In the genomic region with DNA sequence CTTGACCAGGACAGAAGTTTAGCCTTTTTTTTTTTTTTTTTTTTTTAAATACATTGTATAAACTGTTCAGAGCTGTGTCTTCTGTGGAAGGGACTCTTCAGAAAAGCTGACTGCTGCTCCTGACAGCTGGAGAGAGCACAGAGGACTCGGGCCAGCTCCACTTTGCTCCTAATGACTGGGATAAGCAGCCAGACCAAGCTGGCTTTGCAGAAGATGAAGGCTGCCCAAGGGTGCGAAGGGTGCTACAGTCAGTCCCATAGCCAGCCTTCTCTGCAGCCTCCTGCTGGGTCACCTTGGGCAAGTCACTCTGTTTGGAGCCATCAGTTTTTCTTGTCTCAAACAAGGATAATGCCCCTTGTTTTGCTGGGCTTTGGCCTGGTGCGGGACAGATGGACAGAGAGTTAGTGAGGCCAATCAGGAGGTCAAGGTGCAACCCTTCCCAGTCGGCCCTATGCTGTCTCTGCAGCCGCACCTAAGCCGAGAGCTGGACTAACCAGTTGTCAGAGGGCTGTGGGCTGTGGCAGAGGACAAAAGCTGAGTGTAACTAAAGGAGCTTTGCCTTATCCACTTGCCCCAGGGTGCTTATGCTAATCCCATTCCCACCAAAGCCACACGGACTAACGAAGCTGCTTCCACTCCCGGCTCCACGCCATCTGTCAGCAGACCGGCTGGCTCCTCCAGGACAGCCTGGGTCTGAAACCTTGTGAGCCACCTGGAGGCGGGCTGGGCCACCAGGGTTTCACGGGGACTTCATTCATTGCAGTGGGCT, we compare ENCODE assay signal across 10 mouse cellular contexts. TPM values are rescaled to one million over a fixed set of nuclear protein-coding genes. Genes with fewer than 3 reads are reported as not detected.
DNase-seq lines count a peak whose midpoint lies in the region; ATAC-seq lines count a peak whose summit lies in the region.
"Had no signal": no experiment of that assay in that cellular context is flagged by ENCODE, and none has a peak within 500 bp of the region (broad histone marks: within the 10 kb centered on the region; RNA-seq: fewer than 3 reads in every experiment).

No protein-coding gene starts in this region.

- no peaks in the 10 kb centered on the region for H3K36me3 ChIP-seq in embryonic facial prominence, embryonic 11.5 days (replicated peaks; ENCODE audit: control insufficient read depth, insufficient read depth, low read depth, low read length)
- H3K36me3 ChIP-seq in limb, embryonic 12.5 days, result no peaks in the 10 kb centered on the region

- no peak overlapping the region; the same call in 1 of the 2 replicates for H3K9ac ChIP-seq in embryonic facial prominence, embryonic 11.5 days (replicated peaks; ENCODE audit: low read length)
- H3K9ac ChIP-seq in limb, embryonic 12.5 days (replicated peaks), result no peak overlapping the region

- WGBS in embryonic facial prominence, embryonic 11.5 days, result 17% methylated on average over 13 of the region's 13 CpGs
- 22% methylated on average over 13 of the region's 13 CpGs for WGBS in limb, embryonic 12.5 days

- H3K27ac ChIP-seq in embryonic facial prominence, embryonic 11.5 days (replicated peaks; ENCODE audit: low read depth, low read length), result no peak overlapping the region
- peak overlapping the region; percentile 56; the same call in 1 of the 2 replicates for H3K27ac ChIP-seq in limb, embryonic 12.5 days

- H3K9me3 ChIP-seq in embryonic facial prominence, embryonic 11.5 days (replicated peaks; ENCODE audit: control insufficient read depth, low read length), result no peaks in the 10 kb centered on the region
- no peaks in the 10 kb centered on the region for H3K9me3 ChIP-seq in limb, embryonic 12.5 days

- peaks cover 3% of the 10 kb centered on the region; the same call in 1 of the 2 replicates for H3K4me1 ChIP-seq in embryonic facial prominence, embryonic 11.5 days (ENCODE audit: control insufficient read depth, insufficient read depth, low read length)
- H3K4me1 ChIP-seq in limb, embryonic 12.5 days (replicated peaks), result peaks cover 50% of the 10 kb centered on the region

- peak; percentile 24 to 43 for DNase-seq in kidney, postnatal 25 days
- no peak for DNase-seq in kidney, adult 8-10 months
- peak; percentile 31 for DNase-seq in embryonic facial prominence, embryonic 11.5 days (ENCODE audit: low spot score)
- peak; percentile 93 for DNase-seq in retina, postnatal 7 days (ENCODE audit: low read depth, low spot score)
- DNase-seq in layer of hippocampus, postnatal 14 days (ENCODE audit: low spot score in 2 of 2), result no peak
- DNase-seq in right cerebral cortex, adult 18-20 months, result no peak
- no peak for DNase-seq in urinary bladder, postnatal 10 days (ENCODE audit: low spot score)

- H3K4me3 ChIP-seq in embryonic facial prominence, embryonic 11.5 days (ENCODE audit: low read depth, low read length), result no peak overlapping the region
- no peak overlapping the region for H3K4me3 ChIP-seq in limb, embryonic 12.5 days (replicated peaks)

- ATAC-seq in embryonic facial prominence, embryonic 11.5 days (replicated peaks; ENCODE audit: insufficient number of reproducible peaks, low FRiP score, low TSS enrichment, low read depth), result no peak; the same call in 1 of the 2 replicates
- ATAC-seq in limb, embryonic 12.5 days (ENCODE audit: insufficient number of reproducible peaks, insufficient read depth, low FRiP score, low TSS enrichment, low read depth), result no peak

- H3K27me3 ChIP-seq in embryonic facial prominence, embryonic 11.5 days (ENCODE audit: control insufficient read depth, insufficient read depth, low read length), result no peaks in the 10 kb centered on the region
- H3K27me3 ChIP-seq in limb, embryonic 12.5 days, result no peaks in the 10 kb centered on the region

- H3K4me2 ChIP-seq in embryonic facial prominence, embryonic 11.5 days (ENCODE audit: low read depth, low read length), result no peak overlapping the region
- H3K4me2 ChIP-seq in limb, embryonic 12.5 days, result no peak overlapping the region

RNA-seq across cellular contexts. Expression of a gene that starts 31.4 kb away (rescaled TPM):
- not detected in 2 replicates for polyA plus RNA-seq in embryonic facial prominence, embryonic 11.5 days (2014; fragmentation: Nextera tagmentation; extraction: Ambion mirVana)
- not detected in 2 replicates for polyA plus RNA-seq in limb, embryonic 12.5 days (2016; fragmentation: Nextera tagmentation; extraction: Ambion mirVana)
- not detected for total RNA-seq in layer of hippocampus, postnatal 14 days (2021)
- polyA plus RNA-seq: heart, postnatal 0 days; small intestine, adult 2 months had no signal

RNA-seq across cellular contexts. Expression of a gene that starts 50.1 kb away (rescaled TPM):
- polyA plus RNA-seq in embryonic facial prominence, embryonic 11.5 days (2014; fragmentation: Nextera tagmentation; extraction: Ambion mirVana), result 370 and 373 TPM in 2 replicates
- 336 and 348 TPM in 2 replicates for polyA plus RNA-seq in limb, embryonic 12.5 days (2016; fragmentation: Nextera tagmentation; extraction: Ambion mirVana)
- total RNA-seq in layer of hippocampus, postnatal 14 days (2021), result 100 to 1,000 TPM; 187 to 193 TPM

RNA-seq across cellular contexts. Expression of a gene that starts 50.8 kb away (rescaled TPM):
- 24.6 and 29.8 TPM in 2 replicates for polyA plus RNA-seq in embryonic facial prominence, embryonic 11.5 days (2014; fragmentation: Nextera tagmentation; extraction: Ambion mirVana)
- 18.6 and 24.7 TPM in 2 replicates for polyA plus RNA-seq in limb, embryonic 12.5 days (2016; fragmentation: Nextera tagmentation; extraction: Ambion mirVana)
- 10 to 100 TPM; 19.6 to 21.1 TPM for total RNA-seq in layer of hippocampus, postnatal 14 days (2021)

Comparison
In these comparisons a context has a peak if more than half of its experiments do, and no peak if none do; other contexts are left out.
1. DNase-seq: peak in kidney, postnatal 25 days (2 of 2), embryonic facial prominence, embryonic 11.5 days (single experiment) and retina, postnatal 7 days (single experiment); none in kidney, adult 8-10 months (0 of 2), layer of hippocampus, postnatal 14 days (0 of 2), right cerebral cortex, adult 18-20 months (single experiment) and urinary bladder, postnatal 10 days (single experiment).